Mouse (Mus musculus): Measurements from ENCODE around the gene Jag2.

DNA sequence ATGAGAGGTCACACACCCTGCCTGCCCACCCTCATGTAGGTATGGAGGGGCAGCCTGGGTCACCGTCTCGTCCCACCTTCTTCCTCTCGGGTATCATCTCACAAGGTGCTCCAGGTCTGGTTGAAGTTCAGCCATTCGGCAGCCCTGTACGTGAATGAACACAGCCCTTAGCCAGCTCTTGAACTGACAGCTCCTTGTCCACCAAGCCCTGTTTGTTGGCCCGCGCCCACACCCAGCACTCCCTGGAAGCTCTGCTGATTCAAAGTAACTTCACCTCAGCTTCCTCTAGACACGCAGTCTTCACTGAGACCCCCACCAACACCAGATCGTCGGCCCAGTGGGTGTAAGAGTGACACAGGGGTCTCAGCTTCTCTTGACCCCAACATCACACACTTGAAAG is 56.6 kb downstream of the Jag2 start:
- TF ChIP-seq POLR2A (IDR thresholded peaks at IDR 0.05; ENCODE audit: low read depth, low read length): no peak
- TF ChIP-seq CTCF (IDR thresholded peaks at IDR 0.05; ENCODE audit: borderline replicate concordance, insufficient read depth, low read length): no peak
